Mouse (Mus musculus) heart, postnatal 14 days (tissue): Measurements from ENCODE around the gene Txn2. TPM values are rescaled to one million over a fixed set of nuclear protein-coding genes. Genes with fewer than 3 reads are reported as not detected.
A peak's percentile ranks its signal among the peaks of the same experiment; 100 is the strongest.

Experiments used
- DNase-seq, 2 experiments: peaks; one replicate each; pipeline ENCODE4 v3.0.0; 2021 to 2022
- intact Hi-C: fragments of 180-260 bp; cut with DNase I; formaldehyde crosslinking; loops from one replicate; pipeline ENCODE4 v1.15.1; 2025
- total RNA-seq, 2 experiments: library from RNA; stranded (reverse); gene quantifications; 2 replicates each; pipeline ENCODE4 v1.2.3; 2021

Gene Txn2
- total RNA-seq, 2 experiments from 2014 or later, result 234 to 248 TPM

GRCm38 (mm10) chr15:77913054-77913453 lies 15.8 kb downstream of the Txn2 start:
- intact Hi-C loops, result no loop called here
- DNase-seq, result no peak

- no peak for DNase-seq
- intact Hi-C loops, result no loop called here
Observed at GRCm38 (mm10) chr15:77912585-77912984, 16.2 kb downstream of the Txn2 start.

- peak in 1 of 2 experiments; percentile 44 for DNase-seq
Observed at GRCm38 (mm10) chr15:77912048-77912447, 16.8 kb downstream of the Txn2 start.

GRCm38 (mm10) chr15:77911065-77911464 lies 17.7 kb downstream of the Txn2 start:
- intact Hi-C loops, result no loop called here
- DNase-seq, result peak in 1 of 2 experiments; percentile 53

More at GRCm38 (mm10) chr15:77912048-77912447, 16.8 kb downstream of the Txn2 start:
- intact Hi-C loops, result no loop called here

GRCm38 (mm10) chr15:77907646-77908518 lies 20.9 kb downstream of the Txn2 start:
- no peak for DNase-seq
- intact Hi-C loops, result loop anchor here (5.0 kb wide), 1 partner anchor 66 kb away; the partner anchor contains the start of gene Myh9

- intact Hi-C loops, result loop anchor here (5.0 kb wide), 1 partner anchor 64 kb away; the partner anchor contains the start of gene Myh9
- DNase-seq, result no peak
Observed at GRCm38 (mm10) chr15:77906545-77906944, 22.3 kb downstream of the Txn2 start.

- intact Hi-C loops, result loop anchor here (5.0 kb wide), 1 partner anchor 64 kb away; the partner anchor contains the start of gene Myh9
- no peak for DNase-seq
Observed at GRCm38 (mm10) chr15:77906081-77906480, 22.7 kb downstream of the Txn2 start.

- DNase-seq, result peak; percentile 76 to 77
- intact Hi-C loops, result loop anchor here (5.0 kb wide), 1 partner anchor 63 kb away; the partner anchor contains the start of gene Myh9
Observed at GRCm38 (mm10) chr15:77905275-77905970, 23.4 kb downstream of the Txn2 start.

GRCm38 (mm10) chr15:77904363-77904892 lies 24.4 kb downstream of the Txn2 start:
- DNase-seq, result no peak
- intact Hi-C loops, result no loop called here

GRCm38 (mm10) chr15:77903176-77903575 lies 25.6 kb downstream of the Txn2 start:
- no peak for DNase-seq
- intact Hi-C loops, result no loop called here

- DNase-seq, result no peak
Observed at GRCm38 (mm10) chr15:77894926-77895325, 33.9 kb downstream of the Txn2 start.

GRCm38 (mm10) chr15:77893292-77893691 lies 35.5 kb downstream of the Txn2 start:
- intact Hi-C loops, result no loop called here
- no peak for DNase-seq

More at GRCm38 (mm10) chr15:77894926-77895325, 33.9 kb downstream of the Txn2 start:
- intact Hi-C loops, result no loop called here

- intact Hi-C loops, result no loop called here
- no peak for DNase-seq
Observed at GRCm38 (mm10) chr15:77892420-77892819, 36.4 kb downstream of the Txn2 start.

GRCm38 (mm10) chr15:77891766-77892165 lies 37.0 kb downstream of the Txn2 start:
- intact Hi-C loops, result no loop called here
- peak in 1 of 2 experiments; percentile 44 for DNase-seq

GRCm38 (mm10) chr15:77889761-77890422 lies 38.9 kb downstream of the Txn2 start:
- no peak for DNase-seq
- intact Hi-C loops, result no loop called here

GRCm38 (mm10) chr15:77888286-77888685 lies 40.5 kb downstream of the Txn2 start:
- no peak for DNase-seq
- intact Hi-C loops, result no loop called here

- intact Hi-C loops, result no loop called here
- no peak for DNase-seq
Observed at GRCm38 (mm10) chr15:77887093-77887488, 41.7 kb downstream of the Txn2 start.

GRCm38 (mm10) chr15:77886369-77887092 lies 42.3 kb downstream of the Txn2 start:
- DNase-seq, result no peak
- intact Hi-C loops, result no loop called here

GRCm38 (mm10) chr15:77885945-77886344 lies 42.9 kb downstream of the Txn2 start:
- intact Hi-C loops, result no loop called here
- DNase-seq, result no peak

- no peak for DNase-seq
- intact Hi-C loops, result no loop called here
Observed at GRCm38 (mm10) chr15:77885159-77885558, 43.6 kb downstream of the Txn2 start.
